Mouse (Mus musculus) intestine, postnatal 0 days (tissue): ENCODE data around the gene Ankrd13d. TPM values are rescaled to one million over a fixed set of nuclear protein-coding genes. Genes with fewer than 3 reads are reported as not detected.
A peak's percentile ranks its signal among the peaks of the same experiment; 100 is the strongest.
"Not testable (repeated sequence)": the region's sequence is repeated elsewhere in the genome, so short reads cannot be mapped to it uniquely, and the experiment has no call there.

Experiments used
- ATAC-seq: fragments of 200-750 bp; cut with Nextera tagmentation; 2 replicates; pipeline ENCODE4 v1.8.0; 2017; ENCODE audit warnings: mild to moderate bottlenecking, moderate TSS enrichment, moderate library complexity
- H3K27ac ChIP-seq: fragments of 300-500 bp; sonication (generic); 2 replicates; pipeline ENCODE4 v1.5.1; 2014; ENCODE audit warnings: mild to moderate bottlenecking, low read depth, low read length, moderate library complexity
- H3K27me3 ChIP-seq: fragments of 300-500 bp; sonication (generic); replicated peaks from 2 replicates; pipeline ENCODE4 v1.6.1; 2014; ENCODE audit warnings: low read length, mixed read lengths; ENCODE audit not compliant: control insufficient read depth, insufficient read depth
- H3K36me3 ChIP-seq: fragments of 300-500 bp; sonication (generic); 2 replicates; pipeline ENCODE4 v1.6.1; 2014; ENCODE audit warnings: mild to moderate bottlenecking, moderate library complexity; ENCODE audit not compliant: control insufficient read depth, insufficient read depth
- H3K4me1 ChIP-seq: fragments of 300-500 bp; sonication (generic); replicated peaks from 2 replicates; pipeline ENCODE4 v1.6.1; 2014; ENCODE audit warnings: antibody characterized with exemption, low read length, mixed read lengths; ENCODE audit not compliant: control insufficient read depth, insufficient read depth
- H3K4me2 ChIP-seq: fragments of 300-500 bp; sonication (generic); replicated peaks from 2 replicates; pipeline ENCODE4 v1.6.1; 2014; ENCODE audit warnings: low read depth, mild to moderate bottlenecking, moderate library complexity
- H3K4me3 ChIP-seq: fragments of 300-500 bp; sonication (generic); 2 replicates; pipeline ENCODE4 v1.5.1; 2014; ENCODE audit warnings: low read depth, low read length
- H3K9ac ChIP-seq: fragments of 300-500 bp; sonication (generic); 2 replicates; pipeline ENCODE4 v1.6.1; 2014; ENCODE audit warnings: mild to moderate bottlenecking, low read depth, low read length
- H3K9me3 ChIP-seq: fragments of 300-500 bp; sonication (generic); 2 replicates; pipeline ENCODE4 v1.6.1; 2016; ENCODE audit warnings: mixed run types; ENCODE audit not compliant: control insufficient read depth
- CTCF ChIP-seq: sonication (generic); IDR thresholded peaks from 2 replicates; pipeline ENCODE4 v1.5.1; 2016; ENCODE audit warnings: low read depth, mild to moderate bottlenecking, control low read depth, antibody characterized with exemption, moderate library complexity
- WGBS: fragments of 180-500 bp; shearing (Covaris S2); extraction: QIAGEN DNeasy Blood & Tissue Kit; methylation state at CpG from one replicate; pipeline ENCODE4 v1.1.7; 2014; 5-methylcytosine and 5-hydroxymethylcytosine counted together
- polyA plus RNA-seq: library from polyadenylated mRNA; unstranded; fragments of >200 nt; fragmentation: Nextera tagmentation; extraction: Ambion mirVana; gene quantifications from 2 replicates; pipeline ENCODE4 v1.2.1, GENCODE M21; 2015

The Ankrd13d gene
- polyA plus RNA-seq, 1 experiment from 2014 or later, result 2.0 TPM

DNA sequence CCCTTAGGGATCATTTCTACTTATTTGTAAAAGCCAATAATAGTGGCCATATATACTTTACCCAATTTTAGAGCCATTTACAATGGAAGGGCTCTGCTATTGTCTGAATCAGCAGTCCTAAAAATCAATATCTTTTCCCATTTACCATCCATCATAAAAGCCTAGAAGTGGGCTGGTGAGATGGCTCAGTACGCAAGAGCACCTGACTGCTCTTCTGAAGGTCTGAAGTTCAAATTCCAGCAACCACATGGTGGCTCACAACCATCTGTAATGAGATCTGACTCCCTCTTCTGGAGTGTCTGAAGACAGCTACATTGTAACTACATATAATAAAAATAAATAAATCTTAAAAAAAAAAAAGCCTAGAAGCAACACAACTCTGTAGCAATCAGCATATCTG is 34.3 kb downstream of the Ankrd13d start:
- 26% methylated on average over 1 of the region's 1 CpGs for WGBS
- not testable (repeated sequence) for H3K9me3 ChIP-seq, H3K4me3 ChIP-seq, H3K9ac ChIP-seq, H3K27ac ChIP-seq, H3K4me2 ChIP-seq, H3K4me1 ChIP-seq, H3K36me3 ChIP-seq, H3K27me3 ChIP-seq
- peak; percentile 64 for ATAC-seq
- TF ChIP-seq CTCF, result peak; percentile 38; the same call in 1 of the 2 replicates

DNA sequence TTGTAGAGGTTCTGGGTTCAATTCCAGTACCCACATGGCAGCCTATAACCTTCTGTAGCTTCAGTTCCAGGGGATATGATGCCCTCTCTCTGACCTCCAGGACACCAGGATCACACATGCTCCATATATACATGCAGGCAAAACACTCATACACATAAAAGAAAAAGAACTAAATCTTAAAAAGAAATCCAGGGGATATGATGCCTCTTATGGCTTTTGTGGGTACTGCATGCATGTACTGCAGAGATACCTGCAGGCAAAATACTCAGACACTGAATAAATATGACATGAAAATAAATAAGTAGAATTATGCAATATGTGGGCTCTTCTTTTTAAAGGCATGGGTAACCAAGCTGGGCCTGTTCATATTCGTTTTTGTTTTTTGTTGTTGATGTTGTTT is 35.9 kb downstream of the Ankrd13d start:
- H3K9me3 ChIP-seq, result no peaks in the 10 kb centered on the region
- peak; percentile 57 for TF ChIP-seq CTCF
- no peak overlapping the region for H3K4me3 ChIP-seq
- H3K27ac ChIP-seq, result no peak overlapping the region
- H3K27me3 ChIP-seq, result no peaks in the 10 kb centered on the region
- WGBS, result 64% methylated on average over 1 of the region's 1 CpGs
- no peak overlapping the region for H3K9ac ChIP-seq
- no peak overlapping the region for H3K4me2 ChIP-seq
- H3K36me3 ChIP-seq, result no peaks in the 10 kb centered on the region
- ATAC-seq, result no peak
- no peaks in the 10 kb centered on the region for H3K4me1 ChIP-seq

DNA sequence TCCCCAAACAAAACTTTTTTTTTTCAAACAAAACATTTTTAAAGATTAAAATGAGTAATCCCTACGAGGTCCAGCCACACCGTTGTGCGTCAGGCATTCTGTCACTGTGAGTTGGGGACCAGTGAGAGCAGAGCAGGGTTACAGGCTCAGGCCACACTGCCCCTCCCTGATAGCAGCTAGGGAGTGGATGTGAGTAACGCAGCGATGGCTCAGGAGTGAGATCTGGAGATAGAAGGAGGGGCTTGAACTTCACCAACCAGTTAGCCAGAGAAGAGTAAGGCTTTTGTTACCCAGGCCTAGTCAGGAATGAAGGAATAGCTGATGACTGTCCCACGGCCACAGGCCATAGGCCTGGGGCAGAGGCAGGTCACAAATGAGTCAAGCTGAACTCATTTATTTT is 38.2 kb downstream of the Ankrd13d start:
- H3K9ac ChIP-seq, result no peak overlapping the region
- H3K4me3 ChIP-seq, result no peak overlapping the region
- WGBS, result 71% methylated on average over 6 of the region's 6 CpGs
- ATAC-seq, result 0 out of 2 replicates have a peak, but pooled peaks have one; percentile 39
- no peak for TF ChIP-seq CTCF
- H3K27me3 ChIP-seq, result no peaks in the 10 kb centered on the region
- no peaks in the 10 kb centered on the region for H3K4me1 ChIP-seq
- H3K9me3 ChIP-seq, result no peaks in the 10 kb centered on the region
- no peaks in the 10 kb centered on the region for H3K36me3 ChIP-seq
- H3K4me2 ChIP-seq, result no peak overlapping the region
- no peak overlapping the region for H3K27ac ChIP-seq

DNA sequence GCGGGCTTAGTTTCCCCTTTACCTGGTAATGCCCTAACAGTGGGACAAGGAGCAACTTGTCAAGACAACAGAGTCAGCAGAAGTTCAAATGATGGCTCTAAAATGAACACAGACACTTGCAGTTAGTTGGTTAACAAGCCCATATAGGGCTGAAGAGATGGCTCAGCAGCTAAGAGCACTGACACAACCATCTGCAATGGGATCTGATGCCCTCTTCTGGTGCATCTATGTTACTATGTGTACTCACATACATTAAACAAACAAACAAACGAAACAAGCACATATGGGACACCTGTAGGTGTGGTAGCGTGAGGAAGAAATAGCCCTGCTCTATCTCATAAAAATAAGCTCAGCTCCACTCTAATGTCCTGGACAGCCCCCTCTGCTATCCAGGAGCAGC is 40.5 kb downstream of the Ankrd13d start:
- Histone ChIP-seq H3K9ac (no peak overlapping the region), H3K9me3 (no peaks in the 10 kb centered on the region), H3K4me1 (no peaks in the 10 kb centered on the region), H3K4me2 (no peak overlapping the region), H3K36me3 (no peaks in the 10 kb centered on the region), H3K4me3 (no peak overlapping the region), H3K27me3 (no peaks in the 10 kb centered on the region), H3K27ac (no peak overlapping the region)
- TF ChIP-seq CTCF, result peak; percentile 55
- 69% methylated on average over 3 of the region's 3 CpGs for WGBS
- no peak for ATAC-seq

DNA sequence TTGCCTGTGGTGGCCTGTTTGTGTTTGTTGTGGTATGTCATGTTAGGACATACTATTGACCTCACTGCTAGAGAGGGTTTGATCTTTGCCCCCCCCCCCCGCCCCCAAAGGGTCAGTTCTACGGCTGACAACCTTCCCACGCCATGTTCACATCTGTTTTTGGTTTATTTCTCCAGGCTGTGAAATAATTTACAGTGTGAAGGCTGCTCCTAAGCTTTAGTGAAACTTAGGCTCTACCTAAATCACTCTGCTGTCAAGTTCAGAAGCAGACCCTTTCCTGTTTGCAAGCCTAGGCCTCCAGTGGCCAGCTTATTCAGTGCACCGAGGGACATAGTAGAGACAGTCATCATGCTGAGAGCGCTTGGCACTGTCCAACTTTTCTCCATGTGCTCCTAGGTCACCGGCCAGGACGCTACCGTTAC is 42.7 kb downstream of the Ankrd13d start:
- 59% methylated on average over 8 of the region's 8 CpGs for WGBS
- no peak for TF ChIP-seq CTCF

DNA sequence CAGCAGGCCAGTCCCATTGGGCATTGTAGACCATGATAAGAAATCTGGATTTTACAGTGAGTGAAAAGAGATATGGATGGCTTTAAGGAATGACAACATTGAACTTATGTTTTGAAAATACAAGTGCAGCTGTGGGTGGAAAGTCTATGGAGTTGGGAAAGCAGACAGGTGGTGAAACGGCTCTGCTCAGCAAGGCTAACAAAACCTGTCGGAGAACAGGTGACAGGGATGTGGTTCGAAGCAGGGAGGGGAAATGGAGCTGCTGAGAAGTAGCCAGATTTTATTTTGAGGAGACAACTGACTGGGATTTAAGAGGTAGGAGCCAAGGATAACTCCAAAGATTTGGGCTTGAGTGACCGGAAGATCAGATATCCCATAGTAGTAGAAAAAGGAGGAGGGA is 48.4 kb downstream of the Ankrd13d start:
- TF ChIP-seq CTCF, result no peak
- ATAC-seq, result no peak
- Histone ChIP-seq H3K9ac (no peak overlapping the region), H3K9me3 (no peaks in the 10 kb centered on the region), H3K27ac (no peak overlapping the region), H3K27me3 (no peaks in the 10 kb centered on the region), H3K4me1 (peaks cover 5% of the 10 kb centered on the region; the same call in 1 of the 2 replicates), H3K4me3 (no peak overlapping the region), H3K36me3 (no peaks in the 10 kb centered on the region), H3K4me2 (no peak overlapping the region)
- 67% methylated on average over 4 of the region's 4 CpGs for WGBS

More for the DNA sequence above, 42.7 kb downstream of the Ankrd13d start:
- no peak overlapping the region for H3K27ac ChIP-seq
- no peak for ATAC-seq
- H3K9me3 ChIP-seq, result no peaks in the 10 kb centered on the region
- no peak overlapping the region for H3K4me2 ChIP-seq
- no peaks in the 10 kb centered on the region for H3K36me3 ChIP-seq
- H3K27me3 ChIP-seq, result no peaks in the 10 kb centered on the region
- no peaks in the 10 kb centered on the region for H3K4me1 ChIP-seq
- no peak overlapping the region for H3K4me3 ChIP-seq
- no peak overlapping the region for H3K9ac ChIP-seq

DNA sequence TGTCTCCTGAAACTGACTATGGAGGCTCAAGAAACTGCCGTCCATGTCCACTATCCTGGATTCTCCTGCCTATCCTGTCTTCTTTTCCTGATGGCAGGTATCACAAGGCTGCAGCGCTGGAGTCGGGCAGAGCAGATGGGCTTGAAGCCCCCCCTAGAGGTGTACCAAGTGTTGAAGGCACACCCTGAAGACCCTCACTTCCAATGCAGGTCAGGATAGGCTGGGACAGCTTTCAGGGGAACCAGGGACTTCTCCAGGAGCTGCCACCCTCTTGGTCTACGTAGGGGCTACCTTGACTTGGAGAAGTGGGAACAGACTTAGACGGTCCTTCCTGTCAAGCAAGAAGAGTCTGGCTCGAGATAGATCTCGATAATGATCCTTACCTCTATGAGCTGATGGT is 50.3 kb downstream of the Ankrd13d start:
- no peak overlapping the region for H3K4me3 ChIP-seq
- H3K27ac ChIP-seq, result peak overlapping the region; percentile 89; the same call in 1 of the 2 replicates
- no peaks in the 10 kb centered on the region for H3K36me3 ChIP-seq
- peak overlapping the region; percentile 63; the same call in 1 of the 2 replicates for H3K9ac ChIP-seq
- no peak for TF ChIP-seq CTCF
- H3K9me3 ChIP-seq, result no peaks in the 10 kb centered on the region
- 82% methylated on average over 7 of the region's 7 CpGs for WGBS
- H3K4me2 ChIP-seq, result peak overlapping the region; percentile 84
- H3K27me3 ChIP-seq, result no peaks in the 10 kb centered on the region
- no peak for ATAC-seq
- H3K4me1 ChIP-seq, result peaks cover 7% of the 10 kb centered on the region
